Mouse (Mus musculus): Measurements from ENCODE around the gene Pdlim7.

DNA sequence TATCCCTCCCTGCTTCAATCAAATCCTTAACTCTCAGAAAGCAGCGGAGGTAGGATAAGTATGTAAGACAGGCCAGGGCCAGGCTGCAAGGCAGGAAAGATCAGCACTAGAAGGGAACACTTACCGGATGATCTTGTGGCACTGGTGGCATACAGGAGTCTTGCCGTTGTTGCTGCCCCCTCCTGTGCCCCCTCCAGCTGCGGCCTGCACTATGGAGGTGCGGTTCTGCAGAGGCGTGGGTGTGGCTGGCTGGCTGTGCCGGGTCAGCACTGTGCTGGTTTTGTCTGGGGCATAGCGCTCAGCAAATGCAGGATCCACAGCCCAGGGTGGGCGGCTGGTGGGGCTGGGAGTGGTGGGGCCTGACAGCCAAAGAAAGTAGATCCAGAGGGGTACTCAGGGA is 7.7 kb downstream of the Pdlim7 start:
- TF ChIP-seq CTCF (IDR thresholded peaks at IDR 0.05; ENCODE audit: low read depth, low read length), result no peak
- no peak for TF ChIP-seq POLR2A (IDR thresholded peaks at IDR 0.05; ENCODE audit: borderline replicate concordance, low read depth, low read length)

All from bone marrow macrophage, adult 2 months (primary cell).